Mouse (Mus musculus): Measurements from ENCODE around the gene Slc45a3. TPM values are rescaled to one million over a fixed set of nuclear protein-coding genes. Genes with fewer than 3 reads are reported as not detected.
A peak's percentile ranks its signal among the peaks of the same experiment; 100 is the strongest.

The Slc45a3 gene
- polyA plus RNA-seq, 1 experiment from 2014 or later, result 3.0 TPM

DNA sequence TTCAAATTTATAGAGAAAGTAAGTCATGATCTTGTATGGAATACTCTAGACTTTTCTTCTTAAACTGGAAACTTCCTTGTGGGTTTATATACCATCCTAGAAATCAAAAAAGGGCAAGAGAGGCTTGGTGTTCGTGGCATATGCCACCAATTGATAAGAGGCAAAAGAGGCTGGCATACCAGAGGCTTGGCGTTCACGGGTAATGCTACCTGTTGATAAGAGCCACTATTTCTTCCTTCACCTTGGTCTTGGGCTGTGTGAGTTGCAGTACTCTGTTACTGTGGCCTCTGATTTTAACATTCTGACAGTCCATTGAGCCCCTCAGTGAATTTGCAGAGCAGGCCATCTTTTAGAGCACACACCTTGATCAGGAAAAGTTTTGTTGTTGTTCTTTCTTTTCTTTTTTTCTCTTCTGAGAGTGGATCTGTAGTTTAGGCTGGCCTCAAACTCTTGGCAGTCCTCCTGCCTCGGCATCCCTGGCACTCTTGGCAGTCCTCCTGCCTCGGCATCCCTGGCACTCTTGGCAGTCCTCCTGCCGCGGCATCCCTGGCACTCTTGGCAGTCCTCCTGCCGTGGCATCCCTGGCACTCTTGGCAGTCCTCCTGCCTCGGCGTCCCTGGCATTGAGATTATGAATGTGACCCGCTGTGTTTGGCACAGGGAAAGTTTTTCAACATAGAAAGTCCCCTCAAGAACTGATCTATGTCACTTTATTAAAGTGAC lies 64.3 kb downstream of the Slc45a3 start:
- Histone ChIP-seq H3K27ac (ENCODE audit: low read length) (peak overlapping the region; percentile 93), H3K4me3 (ENCODE audit: low read depth, low read length) (peak overlapping the region; percentile 15; the same call in 1 of the 2 replicates), H3K4me2 (ENCODE audit: low read depth, low read length) (peak overlapping the region; percentile 62), H3K9me3 (replicated peaks; ENCODE audit: control insufficient read depth, low read length) (no peaks in the 10 kb centered on the region), H3K27me3 (ENCODE audit: control insufficient read depth, insufficient read depth, low read depth, low read length) (no peaks in the 10 kb centered on the region), H3K9ac (ENCODE audit: low read depth, low read length) (peak overlapping the region; percentile 45), H3K36me3 (ENCODE audit: control insufficient read depth, insufficient read depth) (peaks cover 35% of the 10 kb centered on the region), H3K4me1 (ENCODE audit: control insufficient read depth, low read depth, low read length) (peaks cover 33% of the 10 kb centered on the region)
- peak; percentile 99 for ATAC-seq (ENCODE audit: low read depth)
- WGBS (ENCODE audit: insufficient replicate concordance), result 70% methylated on average over 11 of the region's 11 CpGs

GRCm38 (mm10) chr1:132027978-132028377 lies 65.2 kb downstream of the Slc45a3 start:
- no peaks in the 10 kb centered on the region for H3K27me3 ChIP-seq (ENCODE audit: control insufficient read depth, insufficient read depth, low read depth, low read length)
- no peak overlapping the region for H3K4me2 ChIP-seq (ENCODE audit: low read depth, low read length)
- H3K27ac ChIP-seq (ENCODE audit: low read length), result peak overlapping the region; percentile 93
- peaks cover 29% of the 10 kb centered on the region for H3K4me1 ChIP-seq (ENCODE audit: control insufficient read depth, low read depth, low read length)
- no peak overlapping the region for H3K4me3 ChIP-seq (ENCODE audit: low read depth, low read length)
- H3K9me3 ChIP-seq (replicated peaks; ENCODE audit: control insufficient read depth, low read length), result no peaks in the 10 kb centered on the region
- no peak overlapping the region; the same call in 1 of the 2 replicates for H3K9ac ChIP-seq (ENCODE audit: low read depth, low read length)
- ATAC-seq (ENCODE audit: low read depth), result no peak
- H3K36me3 ChIP-seq (ENCODE audit: control insufficient read depth, insufficient read depth), result peaks cover 30% of the 10 kb centered on the region
- 88% methylated on average over 5 of the region's 5 CpGs for WGBS (ENCODE audit: insufficient replicate concordance)

- no peak for ATAC-seq (ENCODE audit: low read depth)
- Histone ChIP-seq H3K27ac (ENCODE audit: low read length) (peak overlapping the region; percentile 93), H3K27me3 (ENCODE audit: control insufficient read depth, insufficient read depth, low read depth, low read length) (no peaks in the 10 kb centered on the region), H3K9ac (ENCODE audit: low read depth, low read length) (no peak overlapping the region), H3K36me3 (ENCODE audit: control insufficient read depth, insufficient read depth) (peaks cover 25% of the 10 kb centered on the region), H3K4me3 (ENCODE audit: low read depth, low read length) (no peak overlapping the region), H3K9me3 (replicated peaks; ENCODE audit: control insufficient read depth, low read length) (no peaks in the 10 kb centered on the region), H3K4me2 (ENCODE audit: low read depth, low read length) (no peak overlapping the region), H3K4me1 (ENCODE audit: control insufficient read depth, low read depth, low read length) (peaks cover 29% of the 10 kb centered on the region)
- 89% methylated on average over 9 of the region's 9 CpGs for WGBS (ENCODE audit: insufficient replicate concordance)
Observed at GRCm38 (mm10) chr1:132028413-132028812, 65.6 kb downstream of the Slc45a3 start.

DNA sequence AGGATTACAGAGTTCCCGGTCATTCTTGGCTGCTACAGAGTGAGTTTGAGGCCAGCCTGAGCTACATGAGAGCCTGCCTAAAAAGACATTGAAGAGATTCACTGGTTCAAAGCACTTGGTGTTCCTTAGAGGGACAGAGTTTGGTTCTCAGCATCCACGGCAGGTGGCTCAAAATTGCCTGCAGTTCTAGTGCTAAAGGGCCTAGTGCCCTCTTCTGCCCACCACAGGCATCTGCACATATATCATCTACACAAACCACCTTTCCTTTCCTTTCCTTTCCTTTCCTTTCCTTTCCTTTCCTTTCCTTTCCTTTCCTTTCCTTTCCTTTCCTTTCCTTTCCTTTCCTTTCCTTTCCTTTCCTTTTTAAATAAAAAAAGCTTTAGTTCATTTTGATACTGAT lies 67.8 kb downstream of the Slc45a3 start:
- Histone ChIP-seq H3K4me3 (ENCODE audit: low read depth, low read length) (no peak overlapping the region), H3K4me2 (ENCODE audit: low read depth, low read length) (no peak overlapping the region), H3K27ac (ENCODE audit: low read length) (no peak overlapping the region), H3K9me3 (replicated peaks; ENCODE audit: control insufficient read depth, low read length) (no peaks in the 10 kb centered on the region), H3K4me1 (ENCODE audit: control insufficient read depth, low read depth, low read length) (peaks cover 27% of the 10 kb centered on the region), H3K27me3 (ENCODE audit: control insufficient read depth, insufficient read depth, low read depth, low read length) (no peaks in the 10 kb centered on the region), H3K9ac (ENCODE audit: low read depth, low read length) (no peak overlapping the region), H3K36me3 (ENCODE audit: control insufficient read depth, insufficient read depth) (peaks cover 17% of the 10 kb centered on the region)
- 59% methylated on average over 2 of the region's 2 CpGs for WGBS (ENCODE audit: insufficient replicate concordance)
- no peak for ATAC-seq (ENCODE audit: low read depth)

GRCm38 (mm10) chr1:132032172-132032571 lies 69.4 kb downstream of the Slc45a3 start:
- no peaks in the 10 kb centered on the region for H3K9me3 ChIP-seq (replicated peaks; ENCODE audit: control insufficient read depth, low read length)
- no peak overlapping the region for H3K4me3 ChIP-seq (ENCODE audit: low read depth, low read length)
- no peak overlapping the region for H3K4me2 ChIP-seq (ENCODE audit: low read depth, low read length)
- WGBS (ENCODE audit: insufficient replicate concordance), result 82% methylated on average over 7 of the region's 7 CpGs
- H3K27me3 ChIP-seq (ENCODE audit: control insufficient read depth, insufficient read depth, low read depth, low read length), result no peaks in the 10 kb centered on the region
- H3K27ac ChIP-seq (ENCODE audit: low read length), result no peak overlapping the region
- ATAC-seq (ENCODE audit: low read depth), result no peak
- H3K36me3 ChIP-seq (ENCODE audit: control insufficient read depth, insufficient read depth), result peaks cover 16% of the 10 kb centered on the region
- H3K4me1 ChIP-seq (ENCODE audit: control insufficient read depth, low read depth, low read length), result peaks cover 17% of the 10 kb centered on the region
- H3K9ac ChIP-seq (ENCODE audit: low read depth, low read length), result no peak overlapping the region

Other genes with a start within 250 kb of the Slc45a3 start
- gene Slc26a9, start 218.9 kb upstream of the Slc45a3 start, polyA plus RNA-seq (2015; fragmentation: Nextera tagmentation; extraction: Ambion mirVana), result 0.06 TPM in 1 of 2 replicates, not detected in the other
- gene Pm20d1, start 165.6 kb upstream of the Slc45a3 start, polyA plus RNA-seq (2015; fragmentation: Nextera tagmentation; extraction: Ambion mirVana), result 5.4 and 6.4 TPM in 2 replicates
- gene Slc41a1, start 135.5 kb upstream of the Slc45a3 start, polyA plus RNA-seq (2015; fragmentation: Nextera tagmentation; extraction: Ambion mirVana), result 1.0 and 1.2 TPM in 2 replicates
- gene Rab29, start 95.7 kb upstream of the Slc45a3 start, polyA plus RNA-seq (2015; fragmentation: Nextera tagmentation; extraction: Ambion mirVana), result 9.4 and 10.0 TPM in 2 replicates
- 25.1 and 27.4 TPM in 2 replicates for gene Nucks1, start 52.4 kb upstream of the Slc45a3 start, polyA plus RNA-seq (2015; fragmentation: Nextera tagmentation; extraction: Ambion mirVana)
- gene Elk4, start 44.6 kb downstream of the Slc45a3 start, polyA plus RNA-seq (2015; fragmentation: Nextera tagmentation; extraction: Ambion mirVana), result 8.6 and 10.0 TPM in 2 replicates
- 5.3 and 6.3 TPM in 2 replicates for gene Mfsd4a, start 105.1 kb downstream of the Slc45a3 start, polyA plus RNA-seq (2015; fragmentation: Nextera tagmentation; extraction: Ambion mirVana)
- gene Cdk18, start 176.7 kb downstream of the Slc45a3 start, polyA plus RNA-seq (2015; fragmentation: Nextera tagmentation; extraction: Ambion mirVana), result 1.3 and 1.4 TPM in 2 replicates
- gene Lemd1, start 228.5 kb downstream of the Slc45a3 start, polyA plus RNA-seq (2015; fragmentation: Nextera tagmentation; extraction: Ambion mirVana), result not detected in 2 replicates
- gene AC124108.1, start 228.5 kb downstream of the Slc45a3 start, polyA plus RNA-seq (2015; fragmentation: Nextera tagmentation; extraction: Ambion mirVana), result not detected in 2 replicates